Mouse (Mus musculus) kidney, embryonic 15.5 days (tissue): ENCODE measurements around the gene Cd9. TPM values are rescaled to one million over a fixed set of nuclear protein-coding genes. Genes with fewer than 3 reads are reported as not detected.

ENCODE experiments used
- ATAC-seq: fragments of 200-750 bp; cut with Nextera tagmentation; replicated peaks from 2 replicates; pipeline ENCODE4 v1.8.0; 2017; ENCODE audit warnings: moderate TSS enrichment; ENCODE audit not compliant: low FRiP score
- H3K27ac ChIP-seq: fragments of 300-500 bp; sonication (generic); 2 replicates; pipeline ENCODE4 v1.5.1; 2015; ENCODE audit warnings: mild to moderate bottlenecking, inconsistent platforms
- H3K27me3 ChIP-seq: fragments of 300-500 bp; sonication (generic); 2 replicates; pipeline ENCODE4 v1.6.1; 2015; ENCODE audit warnings: inconsistent platforms
- H3K36me3 ChIP-seq: fragments of 300-500 bp; sonication (generic); 2 replicates; pipeline ENCODE4 v1.6.1; 2015; ENCODE audit warnings: inconsistent platforms
- H3K4me1 ChIP-seq: fragments of 300-500 bp; sonication (generic); 2 replicates; pipeline ENCODE4 v1.6.1; 2015; ENCODE audit warnings: inconsistent platforms
- H3K4me2 ChIP-seq: fragments of 300-500 bp; sonication (generic); 2 replicates; pipeline ENCODE4 v1.6.1; 2015; ENCODE audit warnings: moderate library complexity, mild to moderate bottlenecking, inconsistent platforms
- H3K4me3 ChIP-seq: fragments of 300-500 bp; sonication (generic); replicated peaks from 2 replicates; pipeline ENCODE4 v1.5.1; 2015; ENCODE audit warnings: mild to moderate bottlenecking, inconsistent platforms
- H3K9ac ChIP-seq: fragments of 300-500 bp; sonication (generic); 2 replicates; pipeline ENCODE4 v1.6.1; 2015; ENCODE audit warnings: mild to moderate bottlenecking, inconsistent platforms
- H3K9me3 ChIP-seq: fragments of 300-500 bp; sonication (generic); replicated peaks from 2 replicates; pipeline ENCODE4 v1.6.1; 2016; ENCODE audit warnings: inconsistent platforms
- WGBS: fragments of 180-500 bp; shearing (Covaris S2); methylation state at CpG from one replicate; pipeline ENCODE4 v1.1.7; 2015; ENCODE audit warnings: mixed read lengths; 5-methylcytosine and 5-hydroxymethylcytosine counted together
- polyA plus RNA-seq: library from polyadenylated mRNA; unstranded; fragments of >200 nt; fragmentation: Nextera tagmentation; extraction: Ambion mirVana; gene quantifications from 2 replicates; pipeline ENCODE4 v1.2.1, GENCODE M21; 2015

Cd9 gene
- polyA plus RNA-seq, 1 experiment from 2014 or later: 137 TPM

GRCm38 (mm10) chr6:125426383-125427360 is 67.9 kb downstream of the Cd9 start:
- WGBS: 2% methylated on average over 25 of the region's 25 CpGs
- H3K27me3 ChIP-seq: no peaks in the 10 kb centered on the region
- peak overlapping the region; percentile 87 for H3K27ac ChIP-seq
- peak overlapping the region; percentile 64 for H3K9ac ChIP-seq
- ATAC-seq: peak; percentile 89
- H3K4me2 ChIP-seq: peak overlapping the region; percentile 94
- H3K36me3 ChIP-seq: no peaks in the 10 kb centered on the region
- H3K4me1 ChIP-seq: peaks cover 47% of the 10 kb centered on the region
- H3K9me3 ChIP-seq: no peaks in the 10 kb centered on the region
- H3K4me3 ChIP-seq: peak overlapping the region; percentile 54

- Histone ChIP-seq H3K4me3 (no peak overlapping the region), H3K36me3 (no peaks in the 10 kb centered on the region), H3K4me2 (no peak overlapping the region), H3K9me3 (no peaks in the 10 kb centered on the region), H3K27me3 (no peaks in the 10 kb centered on the region), H3K27ac (peak overlapping the region; percentile 11; the same call in 1 of the 2 replicates), H3K9ac (no peak overlapping the region), H3K4me1 (peaks cover 43% of the 10 kb centered on the region)
- 0 out of 2 replicates have a peak, but pooled peaks have one; percentile 16 for ATAC-seq
- WGBS: 44% methylated on average over 15 of the region's 15 CpGs
Observed at GRCm38 (mm10) chr6:125425205-125426090, 69.1 kb downstream of the Cd9 start.

DNA sequence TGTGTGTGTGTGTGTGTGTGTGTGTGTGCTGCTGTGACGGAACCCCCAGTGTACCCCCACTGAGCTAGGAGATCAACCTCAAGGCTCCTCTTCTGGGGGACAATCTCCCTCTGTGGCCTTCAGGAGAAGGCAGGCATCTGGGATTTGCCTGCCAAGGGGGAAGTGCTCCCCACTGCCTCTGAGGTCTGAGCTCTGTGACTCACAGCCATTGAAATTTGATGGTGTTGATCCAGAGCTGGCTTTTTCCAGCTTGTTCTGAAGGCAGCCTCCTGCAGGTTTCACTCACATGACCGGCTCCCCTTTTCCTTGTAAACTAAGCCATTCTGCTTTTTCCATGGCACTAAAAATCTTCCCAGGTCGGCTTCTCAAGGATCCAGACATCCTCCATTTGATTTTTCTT is 70.4 kb downstream of the Cd9 start:
- WGBS: 77% methylated on average over 3 of the region's 3 CpGs
- Histone ChIP-seq H3K4me3 (no peak overlapping the region), H3K27ac (peak overlapping the region; percentile 41; the same call in 1 of the 2 replicates), H3K4me2 (no peak overlapping the region), H3K27me3 (no peaks in the 10 kb centered on the region), H3K9ac (no peak overlapping the region), H3K9me3 (no peaks in the 10 kb centered on the region), H3K36me3 (no peaks in the 10 kb centered on the region), H3K4me1 (peaks cover 40% of the 10 kb centered on the region)
- ATAC-seq: no peak

GRCm38 (mm10) chr6:125423507-125423906 is 71.1 kb downstream of the Cd9 start:
- H3K27ac ChIP-seq: peak overlapping the region; percentile 41; the same call in 1 of the 2 replicates
- H3K4me3 ChIP-seq: no peak overlapping the region
- H3K4me2 ChIP-seq: no peak overlapping the region
- H3K27me3 ChIP-seq: no peaks in the 10 kb centered on the region
- no peaks in the 10 kb centered on the region for H3K36me3 ChIP-seq
- WGBS: 55% methylated on average over 13 of the region's 13 CpGs
- peaks cover 40% of the 10 kb centered on the region for H3K4me1 ChIP-seq
- ATAC-seq: no peak
- no peak overlapping the region for H3K9ac ChIP-seq
- no peaks in the 10 kb centered on the region for H3K9me3 ChIP-seq

- H3K36me3 ChIP-seq: no peaks in the 10 kb centered on the region
- WGBS: 48% methylated on average over 3 of the region's 3 CpGs
- H3K27ac ChIP-seq: peak overlapping the region; percentile 56
- H3K4me2 ChIP-seq: peak overlapping the region; percentile 54
- ATAC-seq: no peak
- H3K9me3 ChIP-seq: no peaks in the 10 kb centered on the region
- H3K27me3 ChIP-seq: peaks cover 1% of the 10 kb centered on the region
- no peak overlapping the region for H3K9ac ChIP-seq
- H3K4me1 ChIP-seq: peaks cover 40% of the 10 kb centered on the region
- 0 out of 2 replicates have a peak overlapping the region, but pooled peaks have one; percentile 21 for H3K4me3 ChIP-seq
Observed at GRCm38 (mm10) chr6:125423099-125423498, 71.5 kb downstream of the Cd9 start.

DNA sequence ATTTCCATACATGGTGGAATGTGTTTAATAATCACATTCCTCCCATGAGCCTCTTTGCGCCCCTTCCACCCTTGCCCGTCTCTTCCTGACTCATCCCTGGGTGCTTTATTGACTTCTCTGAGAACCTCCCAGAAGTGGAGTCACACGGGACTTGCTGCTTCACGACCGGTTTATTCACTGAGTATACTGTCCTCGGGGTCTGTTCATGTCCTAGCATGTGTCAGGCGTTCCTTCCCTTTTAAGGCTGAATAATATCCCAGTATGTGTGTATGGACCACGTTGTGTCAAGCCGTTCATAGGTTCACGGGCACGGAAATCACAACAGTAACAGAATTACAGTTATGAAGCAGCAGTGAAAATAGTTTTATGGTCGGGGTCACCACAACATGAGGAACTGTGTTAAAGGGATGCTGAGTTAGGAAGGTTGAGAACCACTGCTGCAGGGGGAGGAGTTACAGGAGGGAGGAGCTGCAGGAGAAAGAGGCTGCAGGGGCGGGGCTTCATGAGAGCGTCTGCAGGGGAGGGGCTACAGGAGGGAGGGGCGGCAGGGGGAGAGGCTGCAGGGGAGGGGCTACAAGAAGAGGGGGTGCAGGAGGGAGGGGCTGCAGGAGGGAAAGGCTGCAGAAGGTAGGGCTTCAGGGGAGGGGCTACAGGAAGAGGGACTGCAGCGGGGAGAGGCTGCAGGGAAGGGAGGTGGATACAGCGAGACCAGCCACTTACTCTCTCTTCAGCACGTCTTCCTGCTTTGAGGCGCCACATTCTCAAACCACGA is 72.4 kb downstream of the Cd9 start:
- WGBS: 24% methylated on average over 20 of the region's 20 CpGs
- Histone ChIP-seq H3K27me3 (peaks cover 6% of the 10 kb centered on the region), H3K27ac (peak overlapping the region; percentile 56), H3K4me2 (peak overlapping the region; percentile 54), H3K36me3 (no peaks in the 10 kb centered on the region), H3K9ac (no peak overlapping the region), H3K9me3 (no peaks in the 10 kb centered on the region), H3K4me3 (peak overlapping the region; percentile 21), H3K4me1 (peaks cover 40% of the 10 kb centered on the region)
- ATAC-seq: peak; percentile 53; the same call in 1 of the 2 replicates

DNA sequence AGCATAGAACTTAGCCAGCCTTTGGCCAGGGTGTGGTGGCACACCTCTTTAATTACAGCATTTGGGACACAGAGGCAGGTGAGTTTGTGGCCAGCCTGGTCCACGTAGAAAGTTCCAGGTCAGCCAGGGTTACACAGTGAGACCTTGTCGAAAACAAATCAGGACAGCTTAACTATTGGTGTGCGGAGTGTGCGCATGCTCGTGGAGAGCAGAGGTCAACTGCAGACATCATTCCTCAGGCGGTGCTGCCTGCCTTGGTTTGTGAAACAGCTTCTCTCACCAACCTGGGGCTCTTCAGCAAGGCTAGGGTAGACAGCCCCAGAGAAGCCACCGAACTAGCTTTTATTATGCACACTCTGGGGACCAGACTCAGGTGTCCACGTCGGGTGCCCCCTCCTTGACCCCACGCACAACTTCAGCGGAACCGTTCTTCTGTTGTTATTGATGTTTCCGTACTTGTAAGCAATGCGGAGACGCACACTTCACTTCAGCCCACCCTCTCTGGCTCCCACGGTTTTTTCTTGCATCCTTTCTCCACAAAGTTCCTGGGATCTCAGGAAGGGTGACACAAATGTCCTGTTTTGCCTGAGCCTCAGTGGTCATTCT is 74.0 kb downstream of the Cd9 start:
- H3K27ac ChIP-seq: no peak overlapping the region
- H3K4me1 ChIP-seq: peaks cover 30% of the 10 kb centered on the region
- H3K9me3 ChIP-seq: no peaks in the 10 kb centered on the region
- no peaks in the 10 kb centered on the region for H3K36me3 ChIP-seq
- H3K9ac ChIP-seq: no peak overlapping the region
- no peak overlapping the region for H3K4me2 ChIP-seq
- H3K4me3 ChIP-seq: no peak overlapping the region
- 48% methylated on average over 16 of the region's 16 CpGs for WGBS
- no peak for ATAC-seq
- H3K27me3 ChIP-seq: peaks cover 6% of the 10 kb centered on the region

DNA sequence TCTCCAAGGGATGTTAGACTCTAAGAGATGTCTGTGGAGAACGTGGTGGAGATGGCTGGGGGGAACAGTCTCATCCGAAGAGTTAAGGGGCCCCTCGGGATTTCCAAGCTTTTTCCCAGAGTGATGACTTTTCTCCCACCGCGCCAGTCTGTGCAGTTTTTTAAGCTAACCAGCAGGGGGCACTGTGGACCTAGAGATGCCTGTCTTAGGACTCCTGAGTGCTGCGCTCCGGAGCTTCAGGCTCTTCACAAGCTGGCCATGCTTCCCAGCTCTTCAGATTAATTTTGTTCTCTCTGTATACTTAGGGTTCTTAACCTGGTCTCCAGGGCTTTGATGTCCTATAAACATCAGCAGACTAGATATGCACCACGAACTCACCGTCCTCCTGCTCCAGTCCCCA is 75.8 kb downstream of the Cd9 start:
- 11% methylated on average over 9 of the region's 9 CpGs for WGBS
- no peaks in the 10 kb centered on the region for H3K36me3 ChIP-seq
- no peaks in the 10 kb centered on the region for H3K9me3 ChIP-seq
- peaks cover 6% of the 10 kb centered on the region for H3K27me3 ChIP-seq
- no peak overlapping the region for H3K27ac ChIP-seq
- peaks cover 20% of the 10 kb centered on the region for H3K4me1 ChIP-seq
- peak; percentile 50; the same call in 1 of the 2 replicates for ATAC-seq
- no peak overlapping the region for H3K4me3 ChIP-seq
- no peak overlapping the region for H3K9ac ChIP-seq
- no peak overlapping the region for H3K4me2 ChIP-seq

GRCm38 (mm10) chr6:125413326-125413725 is 81.3 kb downstream of the Cd9 start:
- Histone ChIP-seq H3K36me3 (no peaks in the 10 kb centered on the region), H3K9me3 (no peaks in the 10 kb centered on the region), H3K4me2 (no peak overlapping the region), H3K4me3 (no peak overlapping the region), H3K27ac (no peak overlapping the region), H3K9ac (no peak overlapping the region), H3K27me3 (peaks cover 6% of the 10 kb centered on the region), H3K4me1 (peaks cover 8% of the 10 kb centered on the region)
- ATAC-seq: no peak
- WGBS: 50% methylated on average over 9 of the region's 9 CpGs

DNA sequence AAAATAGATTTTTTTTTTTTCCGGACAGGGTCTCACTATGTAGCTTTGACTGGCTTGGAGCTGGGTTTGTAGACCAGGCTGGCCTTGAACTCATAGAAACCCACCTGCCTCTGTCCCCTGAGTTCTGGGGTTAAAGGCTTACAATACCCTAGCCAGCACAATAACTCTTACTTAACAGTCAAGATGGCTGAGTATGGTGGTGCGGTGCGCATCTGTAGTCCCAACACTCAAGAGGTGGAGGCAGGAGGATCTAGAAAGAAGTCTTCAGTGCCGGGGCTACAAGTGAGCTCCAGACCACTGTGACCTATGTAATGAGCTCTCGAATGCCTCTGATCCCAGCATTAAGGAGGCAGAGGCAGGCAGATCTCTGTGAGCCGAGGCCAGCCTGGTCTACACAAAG is 82.9 kb downstream of the Cd9 start:
- Histone ChIP-seq H3K36me3 (no peaks in the 10 kb centered on the region), H3K4me2 (no peak overlapping the region), H3K4me1 (peaks cover 8% of the 10 kb centered on the region), H3K27ac (no peak overlapping the region), H3K9ac (no peak overlapping the region), H3K27me3 (no peaks in the 10 kb centered on the region), H3K4me3 (no peak overlapping the region), H3K9me3 (no peaks in the 10 kb centered on the region)
- ATAC-seq: no peak
- 92% methylated on average over 6 of the region's 6 CpGs for WGBS

DNA sequence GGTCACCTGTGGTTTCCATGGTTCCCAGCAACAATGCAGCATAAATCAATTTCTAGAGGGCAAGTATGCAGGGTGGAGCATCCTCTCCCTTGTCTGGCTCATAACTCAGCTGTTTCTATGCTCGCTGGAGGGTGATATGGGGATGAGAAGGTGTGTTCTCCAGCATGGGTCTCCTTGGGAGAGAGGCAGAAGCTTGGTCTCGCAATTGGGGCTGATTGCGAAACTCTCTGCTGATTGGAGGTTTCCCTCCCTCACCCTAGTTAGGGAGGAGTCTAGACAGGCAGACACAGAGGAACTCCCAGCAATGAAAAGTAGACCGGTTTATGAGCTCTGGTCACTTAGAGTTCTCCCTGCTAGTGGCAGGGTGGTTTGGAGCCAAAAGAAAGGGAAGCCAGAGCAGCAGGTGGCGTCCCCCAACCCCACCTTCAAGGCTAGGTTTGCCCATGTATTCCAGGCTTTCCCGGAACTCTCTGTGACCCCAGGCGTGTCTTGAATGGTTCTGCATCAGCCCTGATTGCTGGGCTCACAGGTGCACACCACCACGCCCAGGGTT is 83.5 kb downstream of the Cd9 start:
- ATAC-seq: no peak

More for the DNA sequence above, 83.5 kb downstream of the Cd9 start:
- H3K4me1 ChIP-seq: peaks cover 8% of the 10 kb centered on the region
- H3K27me3 ChIP-seq: no peaks in the 10 kb centered on the region
- no peak overlapping the region for H3K9ac ChIP-seq
- H3K4me2 ChIP-seq: no peak overlapping the region
- no peaks in the 10 kb centered on the region for H3K36me3 ChIP-seq
- H3K4me3 ChIP-seq: no peak overlapping the region
- H3K9me3 ChIP-seq: no peaks in the 10 kb centered on the region
- 52% methylated on average over 8 of the region's 8 CpGs for WGBS
- no peak overlapping the region for H3K27ac ChIP-seq
